Mouse (Mus musculus) hindbrain, postnatal 0 days (tissue): ENCODE data around the gene Gsg1. TPM values are rescaled to one million over a fixed set of nuclear protein-coding genes. Genes with fewer than 3 reads are reported as not detected.

ENCODE experiments used
- ATAC-seq: fragments of 200-750 bp; cut with Nextera tagmentation; 2 replicates; pipeline ENCODE4 v1.8.0; 2017; ENCODE audit warnings: mild to moderate bottlenecking, moderate TSS enrichment, moderate library complexity
- DNase-seq: peaks from one replicate; pipeline ENCODE4 v3.0.0-alpha.2; 2015; ENCODE audit warnings: low spot score
- H3K27ac ChIP-seq: fragments of 300-500 bp; sonication (generic); 2 replicates; pipeline ENCODE4 v1.5.1; 2014; ENCODE audit warnings: mild to moderate bottlenecking
- H3K27me3 ChIP-seq: fragments of 300-500 bp; sonication (generic); 2 replicates; pipeline ENCODE4 v1.6.1; 2014; ENCODE audit warnings: low read length, mixed read lengths; ENCODE audit not compliant: insufficient read depth
- H3K36me3 ChIP-seq: fragments of 300-500 bp; sonication (generic); 2 replicates; pipeline ENCODE4 v1.6.1; 2014; ENCODE audit warnings: low read length, mixed read lengths; ENCODE audit not compliant: insufficient read depth
- H3K4me1 ChIP-seq: fragments of 300-500 bp; sonication (generic); 2 replicates; pipeline ENCODE4 v1.6.1; 2014; ENCODE audit warnings: antibody characterized with exemption, low read length, mixed read lengths; ENCODE audit not compliant: insufficient read depth
- H3K4me2 ChIP-seq: fragments of 300-500 bp; sonication (generic); 2 replicates; pipeline ENCODE4 v1.6.1; 2014; ENCODE audit warnings: low read depth, mild to moderate bottlenecking, low read length, moderate library complexity, mixed read lengths
- H3K4me3 ChIP-seq: fragments of 300-500 bp; sonication (generic); 2 replicates; pipeline ENCODE4 v1.5.1; 2014; ENCODE audit warnings: low read length
- H3K9ac ChIP-seq: fragments of 300-500 bp; sonication (generic); replicated peaks from 2 replicates; pipeline ENCODE4 v1.6.1; 2014; ENCODE audit warnings: mild to moderate bottlenecking, low read length, moderate library complexity, mixed read lengths
- H3K9me3 ChIP-seq: fragments of 300-500 bp; sonication (generic); 2 replicates; pipeline ENCODE4 v1.6.1; 2016; ENCODE audit warnings: low read length, mixed read lengths
- CTCF ChIP-seq: IDR thresholded peaks from 2 replicates; pipeline ENCODE4 v1.5.1; 2016; ENCODE audit warnings: antibody characterized with exemption, control low read depth, low read depth
- WGBS: fragments of 180-500 bp; shearing (Covaris S2); extraction: QIAGEN DNeasy Blood & Tissue Kit; methylation state at CpG from one replicate; pipeline ENCODE4 v1.1.7; 2014; 5-methylcytosine and 5-hydroxymethylcytosine counted together
- polyA plus RNA-seq: library from polyadenylated mRNA; unstranded; fragments of >200 nt; fragmentation: Nextera tagmentation; extraction: Ambion mirVana; gene quantifications from 2 replicates; pipeline ENCODE4 v1.2.1, GENCODE M21; 2015
- total RNA-seq: library from RNA; depleted of rRNA; stranded (reverse); fragments of >200 nt; gene quantifications from 2 replicates; pipeline ENCODE4 v1.2.3, GENCODE M21; 2014

Gsg1 gene
- total and polyA plus RNA-seq, 2 experiments from 2014 or later, result 0.31 to 1.1 TPM

DNA sequence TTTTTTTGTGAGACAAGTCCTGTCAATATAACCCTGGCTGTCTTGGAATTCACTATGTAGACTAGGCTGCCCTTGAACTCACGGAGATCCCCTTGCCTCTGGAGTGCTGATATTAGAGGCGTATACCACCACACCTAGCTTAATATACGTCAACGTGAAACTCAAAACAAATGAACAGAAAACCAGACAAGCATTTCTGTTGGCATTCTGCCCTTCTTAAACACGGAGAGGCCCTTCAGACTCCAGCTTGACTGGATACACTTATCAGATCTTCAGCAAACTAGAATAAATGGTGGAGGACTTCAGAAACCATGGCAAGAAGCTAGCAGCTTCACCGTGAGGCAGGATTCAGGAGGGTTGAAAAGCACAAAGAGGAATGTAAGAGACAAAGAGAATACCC lies 40.0 kb upstream of the Gsg1 start:
- Histone ChIP-seq H3K27ac (no peak overlapping the region), H3K9ac (no peak overlapping the region), H3K36me3 (no peaks in the 10 kb centered on the region), H3K4me3 (no peak overlapping the region), H3K9me3 (no peaks in the 10 kb centered on the region), H3K4me2 (no peak overlapping the region), H3K27me3 (no peaks in the 10 kb centered on the region), H3K4me1 (no peaks in the 10 kb centered on the region)
- WGBS, result 80% methylated on average over 6 of the region's 6 CpGs
- no peak for ATAC-seq
- no peak for TF ChIP-seq CTCF
- DNase-seq, result no peak

- 70% methylated on average over 4 of the region's 4 CpGs for WGBS
- H3K4me2 ChIP-seq, result no peak overlapping the region
- no peak overlapping the region for H3K9ac ChIP-seq
- no peaks in the 10 kb centered on the region for H3K9me3 ChIP-seq
- H3K27ac ChIP-seq, result no peak overlapping the region
- no peak overlapping the region for H3K4me3 ChIP-seq
- no peaks in the 10 kb centered on the region for H3K27me3 ChIP-seq
- DNase-seq (no peak), ATAC-seq (no peak)
- no peak for TF ChIP-seq CTCF
- no peaks in the 10 kb centered on the region for H3K4me1 ChIP-seq
- no peaks in the 10 kb centered on the region for H3K36me3 ChIP-seq
These were observed 38.2 kb upstream of the Gsg1 start for GRCm38 (mm10) chr6:135292391-135292790.

DNA sequence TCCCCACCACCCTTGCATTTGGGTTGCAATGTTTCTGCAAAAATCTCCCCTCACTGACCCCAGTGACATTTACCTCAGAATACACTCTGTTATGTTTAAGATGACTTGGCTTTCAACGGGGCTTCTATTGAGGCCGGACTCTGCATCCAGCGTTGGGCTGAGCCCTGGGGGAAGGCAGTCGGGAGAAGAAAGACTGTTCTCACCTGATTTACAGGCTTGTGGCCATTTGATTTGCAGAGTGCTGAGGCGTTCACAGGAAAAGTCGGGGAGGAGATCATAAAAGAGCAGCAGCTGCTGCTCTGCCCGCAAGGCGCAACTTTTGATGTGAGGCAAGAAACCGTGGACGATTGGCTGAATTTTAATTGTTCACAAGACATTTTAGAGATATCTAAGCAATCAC lies 25.7 kb upstream of the Gsg1 start:
- Histone ChIP-seq H3K4me3 (no peak overlapping the region), H3K27me3 (no peaks in the 10 kb centered on the region), H3K36me3 (no peaks in the 10 kb centered on the region), H3K4me2 (0 out of 2 replicates have a peak overlapping the region, but pooled peaks have one; percentile 0), H3K4me1 (0 out of 2 replicates have a peak, but pooled peaks cover 4% of the 10 kb centered on the region), H3K9me3 (no peaks in the 10 kb centered on the region), H3K27ac (no peak overlapping the region), H3K9ac (no peak overlapping the region)
- 31% methylated on average over 10 of the region's 10 CpGs for WGBS
- ATAC-seq, result no peak
- DNase-seq, result peak; percentile 22
- no peak for TF ChIP-seq CTCF

GRCm38 (mm10) chr6:135279286-135279685 lies 25.1 kb upstream of the Gsg1 start:
- Histone ChIP-seq H3K27ac (no peak overlapping the region), H3K4me1 (0 out of 2 replicates have a peak, but pooled peaks cover 4% of the 10 kb centered on the region), H3K27me3 (no peaks in the 10 kb centered on the region), H3K4me2 (no peak overlapping the region), H3K4me3 (no peak overlapping the region), H3K9me3 (no peaks in the 10 kb centered on the region), H3K9ac (no peak overlapping the region), H3K36me3 (no peaks in the 10 kb centered on the region)
- ATAC-seq (peak; percentile 88), DNase-seq (peak; percentile 68)
- TF ChIP-seq CTCF, result no peak
- 41% methylated on average over 5 of the region's 5 CpGs for WGBS

DNA sequence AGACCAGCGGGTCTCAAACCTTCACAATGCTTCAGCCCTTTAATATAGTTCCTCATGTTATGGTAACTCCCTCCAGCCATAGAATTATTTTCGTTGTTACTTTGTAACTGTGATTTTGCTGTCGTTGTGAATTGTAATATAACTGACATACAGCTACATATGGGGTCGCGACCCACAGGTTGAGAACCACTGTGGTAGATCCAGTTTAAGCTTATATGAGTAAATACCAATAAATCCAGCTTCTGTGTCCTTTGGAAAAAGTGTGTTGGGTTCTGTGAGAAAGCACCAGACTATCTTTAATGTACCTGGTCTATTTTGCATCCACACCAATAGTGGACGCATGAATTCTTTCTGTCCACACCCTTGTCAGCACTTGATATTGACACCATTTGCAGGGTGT lies 24.2 kb upstream of the Gsg1 start:
- Histone ChIP-seq H3K4me1 (0 out of 2 replicates have a peak, but pooled peaks cover 4% of the 10 kb centered on the region), H3K27me3 (no peaks in the 10 kb centered on the region), H3K4me2 (no peak overlapping the region), H3K4me3 (no peak overlapping the region), H3K9me3 (no peaks in the 10 kb centered on the region), H3K9ac (no peak overlapping the region), H3K36me3 (no peaks in the 10 kb centered on the region), H3K27ac (no peak overlapping the region)
- 91% methylated on average over 6 of the region's 6 CpGs for WGBS
- no peak for TF ChIP-seq CTCF
- ATAC-seq, result no peak
- no peak for DNase-seq

DNA sequence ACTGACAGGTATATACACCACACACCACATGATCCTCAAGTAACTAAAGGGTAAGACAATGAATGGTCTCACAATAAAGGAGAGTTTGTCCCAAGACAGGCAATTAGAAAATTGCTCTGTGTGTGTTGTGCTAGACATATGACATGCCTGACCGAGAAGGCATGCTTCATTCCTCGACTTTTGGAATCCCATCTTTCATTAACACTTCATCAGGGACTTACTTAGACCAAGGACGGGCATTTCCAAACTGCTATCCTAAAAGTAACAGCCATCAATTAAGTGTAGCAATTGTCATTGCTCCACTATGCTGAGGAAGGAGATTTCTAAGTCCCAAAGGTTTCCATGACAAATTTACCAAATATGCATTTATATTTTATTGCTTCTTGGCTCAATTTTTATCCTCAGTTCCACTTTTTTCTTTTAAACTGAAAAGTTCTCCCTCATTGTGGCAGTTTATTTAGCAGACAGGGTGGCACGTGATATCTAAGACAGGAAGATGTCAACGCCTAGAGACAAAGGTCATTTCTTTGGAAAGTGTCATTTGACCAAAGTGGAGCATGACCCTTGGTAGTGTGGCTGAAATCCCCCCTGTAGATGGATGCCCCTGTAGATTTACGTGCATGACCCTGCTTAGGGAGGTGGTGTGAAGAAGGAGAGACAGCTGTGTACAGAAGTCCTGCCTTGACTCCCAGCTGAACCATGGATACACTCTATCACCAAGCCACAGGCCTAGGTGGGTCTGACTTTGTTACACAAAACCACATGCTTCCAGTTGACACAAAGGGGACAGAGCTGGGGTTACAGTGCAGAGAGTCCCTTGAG lies 22.5 kb upstream of the Gsg1 start:
- no peak for TF ChIP-seq CTCF
- ATAC-seq (no peak), DNase-seq (no peak)
- Histone ChIP-seq H3K4me3 (no peak overlapping the region), H3K4me2 (no peak overlapping the region), H3K4me1 (0 out of 2 replicates have a peak, but pooled peaks cover 4% of the 10 kb centered on the region), H3K27ac (no peak overlapping the region), H3K27me3 (no peaks in the 10 kb centered on the region), H3K9me3 (no peaks in the 10 kb centered on the region), H3K36me3 (no peaks in the 10 kb centered on the region), H3K9ac (no peak overlapping the region)
- WGBS, result 74% methylated on average over 6 of the region's 6 CpGs

DNA sequence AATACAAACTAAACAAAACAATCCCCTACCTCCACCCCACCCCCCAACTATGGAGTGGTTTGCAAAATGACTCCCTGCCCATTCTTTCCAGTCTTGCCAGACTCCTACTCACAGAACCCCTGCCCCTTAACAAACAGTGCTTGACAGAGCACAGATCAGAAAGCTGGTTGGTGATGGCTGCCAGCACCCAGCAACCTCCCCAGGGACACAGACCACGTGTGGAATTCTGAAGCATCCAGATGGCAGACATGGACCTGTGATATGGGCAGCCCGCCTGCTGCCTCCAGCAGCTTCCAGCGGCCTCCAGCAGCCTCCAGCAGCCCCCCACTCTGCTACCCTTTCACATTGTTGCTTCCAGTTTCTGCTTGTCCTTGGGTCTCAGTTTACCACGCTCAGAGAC lies 21.1 kb upstream of the Gsg1 start:
- 48% methylated on average over 4 of the region's 4 CpGs for WGBS
- ATAC-seq (peak; percentile 49; the same call in 1 of the 2 replicates), DNase-seq (peak; percentile 48)
- no peak overlapping the region for H3K4me2 ChIP-seq
- no peak overlapping the region for H3K9ac ChIP-seq
- H3K27ac ChIP-seq, result no peak overlapping the region
- H3K9me3 ChIP-seq, result no peaks in the 10 kb centered on the region
- 0 out of 2 replicates have a peak, but pooled peaks cover 4% of the 10 kb centered on the region for H3K4me1 ChIP-seq
- H3K36me3 ChIP-seq, result no peaks in the 10 kb centered on the region
- no peak for TF ChIP-seq CTCF
- H3K27me3 ChIP-seq, result no peaks in the 10 kb centered on the region
- H3K4me3 ChIP-seq, result no peak overlapping the region
